Mouse (Mus musculus) myocyte (in vitro differentiated cells): Measurements from ENCODE around the gene Rnaseh2c.

Source experiments
- CEBPB ChIP-seq: IDR thresholded peaks from 2 replicates; pipeline ENCODE4 v1.6.1; 2011; ENCODE audit warnings: mild to moderate bottlenecking, moderate library complexity; ENCODE audit not compliant: poor library complexity, insufficient read depth, severe bottlenecking
- E2F4 ChIP-seq: IDR thresholded peaks from one replicate; pipeline ENCODE4 v1.6.1; 2011; ENCODE audit warnings: mild to moderate bottlenecking, control low read depth, moderate library complexity; ENCODE audit not compliant: insufficient read depth
- MAX ChIP-seq: IDR thresholded peaks from one replicate; pipeline ENCODE4 v1.6.1; 2011; ENCODE audit warnings: low read depth, mild to moderate bottlenecking, control low read depth
- MYOD1 ChIP-seq, 3 experiments: IDR thresholded peaks; one replicate each; pipeline ENCODE4 v1.6.1; 2011; ENCODE audit warnings: control low read depth in 2 of 3, low read depth in 2 of 3, mild to moderate bottlenecking in 2 of 3, moderate library complexity in 1 of 3; ENCODE audit not compliant: insufficient read length in 2 of 3, control insufficient read depth in 1 of 3
- MYOG ChIP-seq, 3 experiments: IDR thresholded peaks; one replicate each; pipeline ENCODE4 v1.6.1; 2011; ENCODE audit warnings: control low read depth in 2 of 3, low read depth in 2 of 3, mild to moderate bottlenecking in 2 of 3; ENCODE audit not compliant: insufficient read length in 2 of 3, control insufficient read depth in 1 of 3, insufficient read depth in 1 of 3
- POLR2A ChIP-seq: IDR thresholded peaks from one replicate; pipeline ENCODE4 v1.6.1; 2011; ENCODE audit warnings: low read depth, mild to moderate bottlenecking, control low read depth, moderate library complexity; ENCODE audit not compliant: insufficient read length
- POLR2AphosphoS2 ChIP-seq: IDR thresholded peaks from one replicate; pipeline ENCODE4 v1.6.1; 2011; ENCODE audit warnings: low read depth, control low read depth; ENCODE audit not compliant: insufficient read length
- REST ChIP-seq: IDR thresholded peaks from one replicate; pipeline ENCODE4 v1.6.1; 2011; ENCODE audit warnings: mild to moderate bottlenecking, control low read depth, moderate library complexity; ENCODE audit not compliant: insufficient read depth, insufficient read length
- TCF12 ChIP-seq: IDR thresholded peaks from one replicate; pipeline ENCODE4 v1.6.1; 2011; ENCODE audit warnings: mild to moderate bottlenecking, control low read depth; ENCODE audit not compliant: poor library complexity, insufficient read depth, severe bottlenecking
- USF1 ChIP-seq: IDR thresholded peaks from one replicate; pipeline ENCODE4 v1.6.1; 2011; ENCODE audit warnings: low read depth, mild to moderate bottlenecking, control low read depth, moderate library complexity

GRCm38 (mm10) chr19:5575336-5575735, 26.3 kb upstream of the Rnaseh2c start:
- TF ChIP-seq REST: no peak
- no peak for TF ChIP-seq MYOD1 (IDR thresholded peaks at IDR 0.05; ENCODE audit: control insufficient read depth in 1 of 3, insufficient read length in 2 of 3, low read depth in 2 of 3)
- TF ChIP-seq POLR2A: no peak
- TF ChIP-seq MYOG (IDR thresholded peaks at IDR 0.05; ENCODE audit: control insufficient read depth in 1 of 3, insufficient read depth in 1 of 3, insufficient read length in 2 of 3, low read depth in 2 of 3): no peak
- no peak for TF ChIP-seq TCF12
- TF ChIP-seq MAX: no peak
- no peak for TF ChIP-seq USF1
- TF ChIP-seq POLR2AphosphoS2: no peak
- TF ChIP-seq E2F4: no peak
- TF ChIP-seq CEBPB: no peak
